Mouse (Mus musculus) kidney, postnatal 0 days (tissue): ENCODE measurements around the gene Meltf. TPM values are rescaled to one million over a fixed set of nuclear protein-coding genes. Genes with fewer than 3 reads are reported as not detected.
A peak's percentile ranks its signal among the peaks of the same experiment; 100 is the strongest.

Experiments
- ATAC-seq: fragments of 200-750 bp; cut with Nextera tagmentation; replicated peaks from 2 replicates; pipeline ENCODE4 v1.8.0; 2017; ENCODE audit warnings: low read depth, moderate number of reproducible peaks, moderate TSS enrichment, moderate library complexity; ENCODE audit not compliant: low FRiP score
- DNase-seq: peaks from one replicate; pipeline ENCODE4 v3.0.0-alpha.2; 2016; ENCODE audit warnings: low spot score
- H3K27ac ChIP-seq: fragments of 300-500 bp; sonication (generic); 2 replicates; pipeline ENCODE4 v1.5.1; 2014; ENCODE audit warnings: mild to moderate bottlenecking
- H3K27me3 ChIP-seq: fragments of 300-500 bp; sonication (generic); 2 replicates; pipeline ENCODE4 v1.6.1; 2014; ENCODE audit warnings: low read length, mixed read lengths; ENCODE audit not compliant: insufficient read depth
- H3K36me3 ChIP-seq: fragments of 300-500 bp; sonication (generic); 2 replicates; pipeline ENCODE4 v1.6.1; 2014; ENCODE audit warnings: low read length, mixed read lengths; ENCODE audit not compliant: insufficient read depth
- H3K4me1 ChIP-seq: fragments of 300-500 bp; sonication (generic); replicated peaks from 2 replicates; pipeline ENCODE4 v1.6.1; 2014; ENCODE audit warnings: antibody characterized with exemption, low read length, mixed read lengths; ENCODE audit not compliant: insufficient read depth
- H3K4me2 ChIP-seq: fragments of 300-500 bp; sonication (generic); 2 replicates; pipeline ENCODE4 v1.6.1; 2014; ENCODE audit warnings: mild to moderate bottlenecking, low read length, moderate library complexity, mixed read lengths
- H3K4me3 ChIP-seq: fragments of 300-500 bp; sonication (generic); replicated peaks from 2 replicates; pipeline ENCODE4 v1.5.1; 2014; ENCODE audit warnings: low read depth, low read length
- H3K9ac ChIP-seq: fragments of 300-500 bp; sonication (generic); 2 replicates; pipeline ENCODE4 v1.6.1; 2014; ENCODE audit warnings: low read depth, low read length
- H3K9me3 ChIP-seq: fragments of 300-500 bp; sonication (generic); replicated peaks from 2 replicates; pipeline ENCODE4 v1.6.1; 2016; ENCODE audit warnings: low read length, inconsistent platforms, mixed read lengths
- CTCF ChIP-seq: IDR thresholded peaks from 2 replicates; pipeline ENCODE4 v1.5.1; 2016; ENCODE audit warnings: antibody characterized with exemption, low read depth, mild to moderate bottlenecking, moderate library complexity
- WGBS: fragments of 180-500 bp; shearing (Covaris S2); extraction: QIAGEN DNeasy Blood & Tissue Kit; methylation state at CpG from one replicate; pipeline ENCODE4 v1.1.7; 2014; 5-methylcytosine and 5-hydroxymethylcytosine counted together
- polyA plus RNA-seq: library from polyadenylated mRNA; unstranded; fragments of >200 nt; fragmentation: Nextera tagmentation; extraction: Ambion mirVana; gene quantifications from 2 replicates; pipeline ENCODE4 v1.2.1, GENCODE M21; 2015

The Meltf gene
- polyA plus RNA-seq, 1 experiment from 2014 or later: 1.0 TPM

DNA sequence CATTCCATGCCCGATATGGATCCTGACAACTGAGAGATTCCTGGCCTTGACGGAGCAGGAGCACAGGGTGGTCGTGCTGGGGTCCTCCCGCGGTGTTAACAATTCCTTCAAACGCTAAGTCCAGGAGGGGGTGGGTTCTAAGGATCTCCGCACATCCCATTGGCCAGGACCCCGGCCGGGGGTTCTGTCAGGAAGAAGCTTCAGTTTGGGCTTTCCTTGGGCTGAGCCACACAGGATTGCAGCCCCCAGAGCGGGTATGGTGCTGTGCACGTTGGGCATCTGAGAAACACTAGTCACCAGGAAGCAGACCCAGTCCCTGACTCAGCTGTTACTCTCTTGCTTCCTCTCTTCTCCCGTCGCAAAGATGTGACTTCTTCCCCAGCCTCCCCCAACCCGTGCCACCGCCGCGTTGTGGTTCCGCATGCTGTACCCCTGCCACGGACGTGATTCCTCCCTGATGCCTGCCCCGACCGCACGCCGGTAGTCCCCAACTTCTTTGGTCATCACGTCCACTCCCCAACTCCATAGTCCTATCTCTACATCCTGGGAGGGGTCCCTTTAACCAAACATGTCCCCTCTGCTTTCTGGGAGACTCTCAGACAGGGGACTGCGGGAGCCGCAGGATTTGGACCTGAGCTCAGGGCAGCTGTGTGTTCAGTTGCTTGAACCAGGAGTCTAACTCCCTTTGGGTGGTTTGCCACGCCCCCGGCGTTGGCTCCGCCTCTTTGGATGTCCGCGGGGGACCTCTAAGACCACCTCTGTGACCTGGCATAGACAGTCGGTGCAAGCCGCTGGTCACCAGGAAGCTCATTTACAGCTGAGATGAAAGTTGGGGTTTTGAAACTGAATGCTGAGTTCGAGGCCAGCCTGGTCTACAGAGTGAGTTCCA is 56.7 kb downstream of the Meltf start:
- WGBS: 4% methylated on average over 36 of the region's 36 CpGs
- H3K27ac ChIP-seq: no peak overlapping the region
- no peaks in the 10 kb centered on the region for H3K36me3 ChIP-seq
- TF ChIP-seq CTCF: no peak
- H3K4me3 ChIP-seq: peak overlapping the region; percentile 28
- H3K9me3 ChIP-seq: no peaks in the 10 kb centered on the region
- peaks cover 11% of the 10 kb centered on the region; the same call in 1 of the 2 replicates for H3K27me3 ChIP-seq
- H3K9ac ChIP-seq: 0 out of 2 replicates have a peak overlapping the region, but pooled peaks have one; percentile 19
- DNase-seq (no peak), ATAC-seq (no peak)
- peaks cover 11% of the 10 kb centered on the region; the same call in 1 of the 2 replicates for H3K4me1 ChIP-seq
- peak overlapping the region; percentile 55 for H3K4me2 ChIP-seq

DNA sequence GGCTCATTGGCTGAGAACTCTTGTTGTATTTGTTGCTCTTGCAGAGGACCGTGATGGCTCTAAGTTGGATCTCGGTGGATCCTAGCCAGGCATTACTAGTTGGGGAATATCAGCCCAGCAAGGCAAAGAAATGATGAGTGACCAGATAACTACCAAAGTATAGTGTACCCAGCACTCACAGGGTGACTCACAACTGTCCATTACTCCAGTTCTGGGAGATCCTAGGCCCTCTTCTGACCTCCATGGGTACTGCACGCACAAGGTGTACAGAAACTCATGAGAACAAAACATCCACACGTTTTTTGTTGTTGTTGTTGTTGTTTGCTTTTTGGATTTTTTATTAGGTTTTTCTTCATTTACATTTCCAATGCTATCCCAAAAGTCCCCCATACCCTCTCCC is 58.0 kb downstream of the Meltf start:
- DNase-seq: no peak
- ATAC-seq: no peak
- peaks cover 11% of the 10 kb centered on the region; the same call in 1 of the 2 replicates for H3K27me3 ChIP-seq
- 89% methylated on average over 4 of the region's 4 CpGs for WGBS
- no peak overlapping the region for H3K4me2 ChIP-seq
- H3K4me1 ChIP-seq: peaks cover 11% of the 10 kb centered on the region; the same call in 1 of the 2 replicates
- H3K9me3 ChIP-seq: no peaks in the 10 kb centered on the region
- no peak for TF ChIP-seq CTCF
- H3K9ac ChIP-seq: no peak overlapping the region
- no peak overlapping the region for H3K27ac ChIP-seq
- H3K36me3 ChIP-seq: no peaks in the 10 kb centered on the region
- no peak overlapping the region for H3K4me3 ChIP-seq

DNA sequence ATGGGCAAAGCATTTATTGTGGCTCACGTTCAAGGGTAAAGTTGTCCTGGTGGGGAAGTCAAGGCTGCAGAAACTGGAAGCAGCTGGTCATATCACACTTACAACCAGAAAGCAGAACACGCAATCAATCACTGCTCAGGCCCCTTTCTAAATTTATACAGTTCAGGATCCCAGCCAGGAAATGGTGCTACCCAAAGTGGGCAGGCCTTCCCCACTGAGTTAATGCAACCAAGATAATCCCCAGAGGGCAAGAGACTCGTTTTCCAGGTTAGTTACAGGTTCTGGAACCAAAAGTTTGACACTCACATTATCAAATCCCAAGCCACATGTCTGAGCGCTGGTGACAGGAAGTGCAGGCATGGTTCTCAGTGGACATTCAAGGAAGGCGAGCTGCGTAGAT is 60.2 kb downstream of the Meltf start:
- Histone ChIP-seq H3K36me3 (no peaks in the 10 kb centered on the region), H3K9me3 (no peaks in the 10 kb centered on the region), H3K9ac (no peak overlapping the region), H3K27me3 (peaks cover 9% of the 10 kb centered on the region; the same call in 1 of the 2 replicates), H3K4me2 (no peak overlapping the region), H3K4me1 (peaks cover 8% of the 10 kb centered on the region; the same call in 1 of the 2 replicates), H3K4me3 (no peak overlapping the region), H3K27ac (no peak overlapping the region)
- no peak for TF ChIP-seq CTCF
- WGBS: 69% methylated on average over 6 of the region's 6 CpGs
- ATAC-seq (no peak), DNase-seq (no peak)

DNA sequence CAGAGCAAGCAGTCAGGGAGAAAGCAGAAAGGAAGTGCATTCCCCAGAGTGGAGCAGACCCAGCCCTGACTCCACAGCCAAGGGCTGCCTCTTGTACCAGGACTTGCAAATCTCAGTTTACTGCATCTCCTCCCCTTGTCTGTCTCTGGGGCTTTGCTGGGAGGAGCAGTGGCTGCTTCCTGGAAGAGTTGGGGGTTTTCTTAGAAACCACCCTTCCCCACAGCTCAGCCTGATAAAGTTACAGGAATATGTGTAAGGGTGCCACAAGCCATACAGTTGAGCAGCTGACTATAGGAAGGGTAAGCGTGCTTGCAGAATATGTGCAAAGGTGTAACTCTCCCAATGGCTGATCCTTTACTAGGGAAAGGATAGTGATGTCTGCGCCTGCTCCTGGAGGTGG is 62.0 kb downstream of the Meltf start:
- Histone ChIP-seq H3K4me3 (no peak overlapping the region), H3K4me2 (no peak overlapping the region), H3K4me1 (0 out of 2 replicates have a peak, but pooled peaks cover under 1% of the 10 kb centered on the region), H3K27ac (no peak overlapping the region), H3K36me3 (no peaks in the 10 kb centered on the region), H3K27me3 (no peaks in the 10 kb centered on the region), H3K9ac (no peak overlapping the region), H3K9me3 (no peaks in the 10 kb centered on the region)
- WGBS: 67% methylated on average over 2 of the region's 2 CpGs
- DNase-seq: no peak
- no peak for ATAC-seq
- no peak for TF ChIP-seq CTCF

DNA sequence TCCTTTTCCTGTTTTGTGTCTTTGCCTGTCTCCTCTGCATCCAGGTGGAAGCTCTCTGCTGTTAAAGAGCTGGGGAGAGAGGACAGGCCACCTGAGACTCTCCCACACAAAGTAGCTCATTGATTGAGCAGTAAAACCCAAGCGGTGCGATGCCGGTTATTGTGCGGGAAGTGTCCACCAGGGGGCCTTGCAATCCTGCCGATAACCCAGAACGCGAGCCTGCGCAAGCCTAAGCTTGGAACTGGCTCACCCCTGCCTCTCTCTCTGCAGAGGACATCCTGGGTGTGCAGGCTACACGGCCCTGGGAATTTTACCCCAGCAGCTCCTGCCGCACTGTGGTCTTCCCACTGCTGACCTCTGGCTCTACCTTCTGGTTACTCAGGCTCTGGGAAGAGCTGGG is 65.4 kb downstream of the Meltf start:
- H3K9ac ChIP-seq: no peak overlapping the region
- no peak overlapping the region for H3K4me3 ChIP-seq
- peaks cover 11% of the 10 kb centered on the region for H3K4me1 ChIP-seq
- TF ChIP-seq CTCF: peak; percentile 83
- no peak overlapping the region for H3K4me2 ChIP-seq
- 3% methylated on average over 10 of the region's 10 CpGs for WGBS
- H3K27ac ChIP-seq: no peak overlapping the region
- no peaks in the 10 kb centered on the region for H3K9me3 ChIP-seq
- DNase-seq (peak; percentile 86), ATAC-seq (peak; percentile 35; the same call in 1 of the 2 replicates)
- H3K36me3 ChIP-seq: no peaks in the 10 kb centered on the region
- no peaks in the 10 kb centered on the region for H3K27me3 ChIP-seq

DNA sequence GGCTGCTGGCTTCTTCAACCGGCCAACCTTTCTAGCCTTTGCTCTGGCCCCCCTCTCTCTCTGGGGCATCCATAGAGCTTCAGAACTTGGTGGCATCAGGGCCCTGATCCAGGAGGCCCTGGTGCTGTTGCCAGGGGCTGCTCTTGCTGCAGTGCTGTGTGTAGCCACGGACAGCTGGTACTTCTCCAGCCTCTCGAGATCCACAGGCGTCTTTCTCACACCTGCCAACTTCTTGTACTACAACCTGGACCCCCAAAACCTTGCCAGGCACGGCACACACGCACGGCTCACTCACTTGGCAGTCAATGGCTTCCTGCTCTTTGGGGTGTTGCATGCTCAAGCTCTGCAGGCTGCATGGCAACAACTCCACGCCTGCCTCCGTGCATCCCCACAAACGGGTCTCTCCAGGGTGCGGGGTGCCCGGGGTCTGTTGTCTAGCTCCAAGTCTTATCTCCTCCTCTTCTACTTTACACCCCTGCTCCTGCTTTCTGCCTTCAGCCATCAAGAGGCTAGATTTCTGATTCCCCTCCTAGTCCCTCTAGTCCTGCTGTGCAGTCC is 66.2 kb downstream of the Meltf start:
- H3K4me2 ChIP-seq: no peak overlapping the region
- ATAC-seq (no peak), DNase-seq (no peak)
- no peak overlapping the region for H3K4me3 ChIP-seq
- H3K36me3 ChIP-seq: no peaks in the 10 kb centered on the region
- TF ChIP-seq CTCF: no peak
- no peaks in the 10 kb centered on the region for H3K9me3 ChIP-seq
- 92% methylated on average over 12 of the region's 12 CpGs for WGBS
- H3K27ac ChIP-seq: no peak overlapping the region
- peaks cover 11% of the 10 kb centered on the region for H3K4me1 ChIP-seq
- H3K9ac ChIP-seq: no peak overlapping the region
- H3K27me3 ChIP-seq: no peaks in the 10 kb centered on the region
